Mouse (Mus musculus) limb, embryonic 15.5 days (tissue): ENCODE results near the gene 1110032A03Rik. TPM values are rescaled to one million over a fixed set of nuclear protein-coding genes. Genes with fewer than 3 reads are reported as not detected.
A peak's percentile ranks its signal among the peaks of the same experiment; 100 is the strongest.

ENCODE experiments used
- ATAC-seq: fragments of 200-750 bp; cut with Nextera tagmentation; 2 replicates; pipeline ENCODE4 v1.8.0; 2017; ENCODE audit warnings: low read depth, moderate TSS enrichment; ENCODE audit not compliant: insufficient number of reproducible peaks, low FRiP score, low TSS enrichment
- H3K27ac ChIP-seq: fragments of 300-500 bp; sonication (generic); 2 replicates; pipeline ENCODE4 v1.5.1; 2015; ENCODE audit warnings: moderate library complexity, mild to moderate bottlenecking, inconsistent platforms
- H3K27me3 ChIP-seq: fragments of 300-500 bp; sonication (generic); 2 replicates; pipeline ENCODE4 v1.6.1; 2015; ENCODE audit warnings: inconsistent platforms
- H3K36me3 ChIP-seq: fragments of 300-500 bp; sonication (generic); 2 replicates; pipeline ENCODE4 v1.6.1; 2015; ENCODE audit warnings: inconsistent platforms
- H3K4me1 ChIP-seq: fragments of 300-500 bp; sonication (generic); 2 replicates; pipeline ENCODE4 v1.6.1; 2015; ENCODE audit warnings: inconsistent platforms
- H3K4me2 ChIP-seq: fragments of 300-500 bp; sonication (generic); 2 replicates; pipeline ENCODE4 v1.6.1; 2015; ENCODE audit warnings: mild to moderate bottlenecking, inconsistent platforms
- H3K4me3 ChIP-seq: fragments of 300-500 bp; sonication (generic); 2 replicates; pipeline ENCODE4 v1.5.1; 2015; ENCODE audit warnings: mild to moderate bottlenecking, inconsistent platforms
- H3K9ac ChIP-seq: fragments of 300-500 bp; sonication (generic); 2 replicates; pipeline ENCODE4 v1.6.1; 2015; ENCODE audit warnings: inconsistent platforms
- H3K9me3 ChIP-seq: fragments of 300-500 bp; sonication (generic); 2 replicates; pipeline ENCODE4 v1.6.1; 2016; ENCODE audit warnings: inconsistent platforms
- WGBS: fragments of 180-500 bp; shearing (Covaris S2); methylation state at CpG from one replicate; pipeline ENCODE4 v1.1.7; 2015; 5-methylcytosine and 5-hydroxymethylcytosine counted together
- polyA plus RNA-seq: library from polyadenylated mRNA; unstranded; fragments of >200 nt; fragmentation: Nextera tagmentation; extraction: Ambion mirVana; gene quantifications from 2 replicates; pipeline ENCODE4 v1.2.1, GENCODE M21; 2015

Gene 1110032A03Rik
- polyA plus RNA-seq, 1 experiment from 2014 or later = 24.2 TPM

DNA sequence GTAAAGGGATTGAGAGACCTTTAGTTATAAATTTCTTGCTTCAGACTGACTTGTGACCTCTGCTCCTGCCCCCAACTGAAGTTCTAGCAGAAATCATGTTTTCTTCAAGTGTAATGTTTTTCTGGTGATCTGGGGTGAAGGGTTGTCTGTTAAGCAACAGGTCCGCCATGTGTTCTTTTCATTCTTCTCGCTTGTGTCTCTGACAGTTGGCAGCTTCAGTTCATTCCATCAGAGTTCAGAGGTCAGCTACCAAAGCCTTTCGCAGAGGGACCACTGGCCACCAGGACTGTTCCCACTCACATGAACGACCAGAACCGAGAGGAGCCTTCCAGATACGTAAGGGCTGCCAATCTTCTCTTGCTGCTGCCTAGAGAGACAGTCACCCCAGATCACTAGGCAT is 33.2 kb upstream of the 1110032A03Rik start:
- Histone ChIP-seq H3K4me1 (no peaks in the 10 kb centered on the region), H3K9me3 (no peaks in the 10 kb centered on the region), H3K9ac (no peak overlapping the region), H3K4me2 (no peak overlapping the region), H3K27me3 (no peaks in the 10 kb centered on the region), H3K36me3 (peaks cover 83% of the 10 kb centered on the region), H3K27ac (no peak overlapping the region), H3K4me3 (no peak overlapping the region)
- 88% methylated on average over 6 of the region's 6 CpGs for WGBS
- no peak for ATAC-seq

DNA sequence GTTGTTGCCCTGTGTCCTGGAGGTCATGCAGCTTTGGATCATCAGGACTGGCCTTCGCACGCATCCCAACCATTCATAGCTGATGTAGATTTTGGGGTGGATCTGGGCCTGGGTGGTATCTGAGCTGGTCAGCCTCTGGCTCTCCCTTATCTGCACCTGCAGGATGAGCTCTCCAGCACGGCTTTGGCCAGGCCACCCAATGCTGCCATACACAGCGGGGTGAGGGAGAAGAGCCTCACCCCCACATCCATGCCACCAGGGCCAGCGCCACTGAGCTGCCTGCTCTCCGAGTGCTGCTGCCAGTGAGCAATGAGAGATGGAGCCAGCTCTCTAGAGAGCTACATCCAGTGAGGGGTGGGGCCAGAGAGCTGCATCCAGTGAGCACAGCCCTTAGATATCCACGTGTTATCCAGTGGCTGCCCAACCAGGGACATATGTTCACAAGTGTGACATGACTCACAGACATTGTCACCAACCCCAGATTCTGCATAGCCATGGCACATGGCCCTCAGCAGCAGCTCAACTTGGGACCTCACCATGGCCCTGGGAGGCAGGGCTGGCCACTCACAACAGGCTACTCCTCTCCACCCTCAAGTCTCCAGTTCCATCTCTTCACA is 27.8 kb upstream of the 1110032A03Rik start:
- ATAC-seq = no peak
- no peak overlapping the region for H3K9ac ChIP-seq
- no peak overlapping the region for H3K27ac ChIP-seq
- H3K4me3 ChIP-seq = no peak overlapping the region
- no peaks in the 10 kb centered on the region for H3K9me3 ChIP-seq
- no peaks in the 10 kb centered on the region for H3K4me1 ChIP-seq
- no peak overlapping the region for H3K4me2 ChIP-seq
- H3K27me3 ChIP-seq = no peaks in the 10 kb centered on the region
- WGBS = 85% methylated on average over 7 of the region's 7 CpGs
- H3K36me3 ChIP-seq = peaks cover 78% of the 10 kb centered on the region

DNA sequence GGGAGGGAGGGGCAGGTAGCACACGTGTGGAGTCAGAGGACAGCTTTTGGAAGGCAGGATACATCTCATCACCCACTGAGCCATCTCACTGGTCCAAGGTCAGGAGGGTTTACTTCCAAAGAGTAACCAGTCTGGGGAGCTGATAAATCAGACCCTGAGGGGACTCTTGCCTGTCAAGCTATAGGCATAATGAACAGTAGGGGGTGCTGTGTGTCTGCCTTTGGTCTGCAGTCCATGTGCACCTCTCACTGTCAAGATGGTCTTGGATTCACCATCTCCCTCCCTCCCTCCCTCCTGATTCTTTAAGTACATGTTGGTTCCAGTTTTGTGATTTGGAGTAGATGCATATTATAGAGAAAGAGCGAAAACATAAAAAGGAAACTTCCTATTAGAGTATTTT is 25.7 kb upstream of the 1110032A03Rik start:
- WGBS = 58% methylated on average over 2 of the region's 2 CpGs
- ATAC-seq = no peak
- Histone ChIP-seq H3K27me3 (no peaks in the 10 kb centered on the region), H3K9me3 (no peaks in the 10 kb centered on the region), H3K4me1 (no peaks in the 10 kb centered on the region), H3K27ac (no peak overlapping the region), H3K4me2 (no peak overlapping the region), H3K4me3 (no peak overlapping the region), H3K36me3 (peaks cover 78% of the 10 kb centered on the region), H3K9ac (no peak overlapping the region)

DNA sequence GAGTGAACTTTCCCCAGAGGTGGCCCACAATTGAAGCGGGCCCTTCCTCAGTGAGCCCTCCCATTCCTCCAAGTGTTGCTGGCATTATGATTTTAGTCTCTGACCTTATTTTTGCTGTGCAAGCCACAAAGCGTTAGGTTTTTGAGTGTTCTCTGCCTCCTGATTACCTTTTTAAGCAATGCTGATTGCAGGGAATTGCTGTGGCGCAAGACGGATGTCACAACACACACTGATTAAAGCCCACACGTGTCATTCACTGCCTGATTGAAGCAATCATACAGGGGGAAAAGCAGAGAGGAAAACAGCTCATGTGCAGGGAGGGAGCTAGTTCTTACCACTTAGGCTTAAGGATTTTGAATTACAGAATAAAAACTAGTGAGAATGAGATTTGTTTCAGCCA is 23.0 kb upstream of the 1110032A03Rik start:
- Histone ChIP-seq H3K4me3 (no peak overlapping the region), H3K27ac (no peak overlapping the region), H3K36me3 (peaks cover 72% of the 10 kb centered on the region), H3K27me3 (no peaks in the 10 kb centered on the region), H3K4me2 (no peak overlapping the region), H3K4me1 (no peaks in the 10 kb centered on the region), H3K9ac (no peak overlapping the region), H3K9me3 (no peaks in the 10 kb centered on the region)
- ATAC-seq = no peak
- WGBS = 79% methylated on average over 5 of the region's 5 CpGs

DNA sequence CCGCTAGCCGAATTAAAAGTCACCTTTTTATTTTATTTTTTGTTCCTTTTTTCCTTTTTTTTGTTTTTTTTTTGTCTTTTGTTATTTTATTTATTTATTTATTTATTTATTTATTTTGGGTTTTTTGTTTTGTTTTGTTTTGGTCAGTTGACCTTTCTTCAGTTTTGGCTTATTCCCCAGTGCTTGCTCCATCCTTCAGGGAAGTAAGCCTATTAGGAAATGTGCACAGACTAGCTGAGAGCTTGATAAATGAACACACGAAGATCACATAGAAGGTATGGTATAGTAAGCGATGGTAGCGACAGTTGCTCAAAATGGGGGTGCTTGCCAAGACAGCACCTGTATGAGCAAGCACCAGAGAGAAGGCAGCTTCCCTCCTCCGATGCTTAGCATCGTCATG is 22.3 kb upstream of the 1110032A03Rik start:
- no peak for ATAC-seq
- no peak overlapping the region for H3K27ac ChIP-seq
- no peaks in the 10 kb centered on the region for H3K4me1 ChIP-seq
- H3K9ac ChIP-seq = no peak overlapping the region
- H3K9me3 ChIP-seq = no peaks in the 10 kb centered on the region
- peaks cover 67% of the 10 kb centered on the region for H3K36me3 ChIP-seq
- no peaks in the 10 kb centered on the region for H3K27me3 ChIP-seq
- no peak overlapping the region for H3K4me2 ChIP-seq
- no peak overlapping the region for H3K4me3 ChIP-seq
- 91% methylated on average over 7 of the region's 7 CpGs for WGBS

DNA sequence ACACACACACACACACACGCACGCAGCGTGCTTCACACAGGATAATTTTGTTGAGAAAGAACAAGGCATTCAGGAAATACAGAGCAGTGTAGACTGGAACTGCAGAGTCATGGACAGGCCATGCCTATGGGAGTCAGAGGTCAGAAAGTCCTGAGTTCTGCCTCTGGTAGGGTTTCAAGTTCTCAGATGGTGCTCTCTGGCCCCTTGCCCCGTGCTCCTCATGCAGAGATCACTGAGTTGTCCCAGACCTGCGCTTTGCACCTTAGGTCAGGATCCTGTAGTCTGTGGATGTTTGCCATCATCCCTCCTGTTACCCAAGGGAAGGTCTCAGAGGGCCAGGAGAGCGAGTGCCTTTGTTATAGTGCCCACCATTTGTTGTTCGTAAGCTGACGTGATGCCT is 21.5 kb upstream of the 1110032A03Rik start:
- H3K4me3 ChIP-seq = no peak overlapping the region
- no peak for ATAC-seq
- no peak overlapping the region for H3K9ac ChIP-seq
- no peaks in the 10 kb centered on the region for H3K27me3 ChIP-seq
- H3K4me1 ChIP-seq = no peaks in the 10 kb centered on the region
- WGBS = 85% methylated on average over 8 of the region's 8 CpGs
- H3K36me3 ChIP-seq = peaks cover 69% of the 10 kb centered on the region
- no peak overlapping the region for H3K27ac ChIP-seq
- H3K4me2 ChIP-seq = no peak overlapping the region
- no peaks in the 10 kb centered on the region for H3K9me3 ChIP-seq

DNA sequence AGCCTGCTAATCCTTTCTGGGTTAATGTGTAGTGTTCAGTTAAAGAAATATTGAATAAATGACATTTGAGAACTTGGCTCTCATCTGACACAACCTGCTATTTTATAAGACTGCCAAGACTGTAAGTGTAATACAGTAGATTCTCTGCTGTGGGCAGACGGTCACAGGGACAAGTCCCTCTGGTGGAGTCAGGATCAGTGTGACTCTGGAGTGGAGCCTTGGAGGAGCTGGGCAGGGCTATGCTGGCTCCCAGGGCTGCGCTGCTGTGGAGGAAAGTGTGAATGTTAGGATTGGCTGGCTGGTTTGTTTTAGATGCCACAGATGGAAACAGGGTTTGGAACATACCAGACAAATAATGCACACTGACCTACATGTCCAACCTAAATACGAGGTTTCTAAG is 19.9 kb upstream of the 1110032A03Rik start:
- no peak overlapping the region for H3K27ac ChIP-seq
- peaks cover 69% of the 10 kb centered on the region for H3K36me3 ChIP-seq
- H3K9me3 ChIP-seq = no peaks in the 10 kb centered on the region
- H3K4me2 ChIP-seq = no peak overlapping the region
- no peaks in the 10 kb centered on the region for H3K27me3 ChIP-seq
- no peaks in the 10 kb centered on the region for H3K4me1 ChIP-seq
- no peak overlapping the region for H3K9ac ChIP-seq
- no peak overlapping the region for H3K4me3 ChIP-seq
- 84% methylated on average over 3 of the region's 3 CpGs for WGBS
- ATAC-seq = no peak

DNA sequence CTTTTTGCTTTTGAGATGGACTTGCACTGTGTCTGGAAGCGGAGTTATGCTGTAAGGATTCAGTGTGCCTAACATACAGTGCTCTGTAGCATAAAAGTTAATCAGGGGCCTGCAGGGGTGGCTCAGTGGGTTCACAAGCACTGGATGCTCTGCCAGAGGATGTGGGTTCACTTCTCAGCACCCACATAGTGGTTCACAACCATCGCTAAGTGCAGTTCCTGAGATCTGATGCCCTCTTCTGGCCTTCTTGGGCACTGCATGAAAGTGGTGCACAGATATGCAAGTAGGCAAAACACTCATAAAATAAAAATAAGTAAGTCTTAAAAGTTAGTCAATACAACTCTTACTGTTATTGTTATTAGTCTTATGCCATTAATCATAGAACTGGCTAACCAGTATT is 6.8 kb upstream of the 1110032A03Rik start:
- Histone ChIP-seq H3K4me1 (no peaks in the 10 kb centered on the region), H3K27ac (no peak overlapping the region), H3K36me3 (peaks cover 75% of the 10 kb centered on the region), H3K9me3 (no peaks in the 10 kb centered on the region), H3K4me3 (no peak overlapping the region), H3K4me2 (no peak overlapping the region), H3K27me3 (no peaks in the 10 kb centered on the region), H3K9ac (no peak overlapping the region)
- 77% methylated on average over 2 of the region's 2 CpGs for WGBS
- no peak for ATAC-seq

DNA sequence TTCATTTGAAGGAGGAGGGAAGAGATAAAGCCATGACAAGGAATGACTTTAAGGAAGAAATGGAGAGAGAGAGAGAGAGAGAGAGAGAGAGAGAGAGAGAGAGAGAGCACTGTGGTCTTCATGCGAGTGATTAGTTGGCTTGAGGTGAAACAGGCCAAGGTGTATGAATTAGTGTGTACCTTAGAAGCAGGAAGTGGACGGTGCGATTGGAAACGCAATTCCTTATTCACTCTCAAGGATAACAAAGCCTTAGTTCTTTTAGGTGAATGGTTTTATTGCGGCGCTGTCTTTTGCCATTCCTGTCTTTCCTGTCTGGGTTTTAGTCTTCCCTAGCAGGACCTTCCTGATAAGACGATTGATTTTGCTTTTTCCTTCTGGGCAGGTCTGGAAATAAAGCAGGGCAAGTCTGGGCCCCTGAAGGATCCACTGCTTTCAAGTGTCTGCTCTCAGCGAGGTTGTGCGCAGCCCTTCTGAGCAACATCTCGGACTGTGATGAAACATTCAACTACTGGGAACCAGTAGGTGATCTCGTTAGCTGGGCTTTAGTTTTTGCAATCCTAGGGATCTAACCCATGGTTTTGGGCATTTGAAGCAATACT is 941 bp upstream of the 1110032A03Rik start:
- H3K27ac ChIP-seq = peak overlapping the region; percentile 90; the same call in 1 of the 2 replicates
- WGBS = 51% methylated on average over 11 of the region's 11 CpGs
- peaks cover 7% of the 10 kb centered on the region for H3K4me1 ChIP-seq
- no peaks in the 10 kb centered on the region for H3K27me3 ChIP-seq
- H3K9ac ChIP-seq = peak overlapping the region; percentile 94; the same call in 1 of the 2 replicates
- H3K36me3 ChIP-seq = peaks cover 31% of the 10 kb centered on the region
- ATAC-seq = no peak
- peak overlapping the region; percentile 91 for H3K4me3 ChIP-seq
- peak overlapping the region; percentile 76 for H3K4me2 ChIP-seq
- no peaks in the 10 kb centered on the region for H3K9me3 ChIP-seq

DNA sequence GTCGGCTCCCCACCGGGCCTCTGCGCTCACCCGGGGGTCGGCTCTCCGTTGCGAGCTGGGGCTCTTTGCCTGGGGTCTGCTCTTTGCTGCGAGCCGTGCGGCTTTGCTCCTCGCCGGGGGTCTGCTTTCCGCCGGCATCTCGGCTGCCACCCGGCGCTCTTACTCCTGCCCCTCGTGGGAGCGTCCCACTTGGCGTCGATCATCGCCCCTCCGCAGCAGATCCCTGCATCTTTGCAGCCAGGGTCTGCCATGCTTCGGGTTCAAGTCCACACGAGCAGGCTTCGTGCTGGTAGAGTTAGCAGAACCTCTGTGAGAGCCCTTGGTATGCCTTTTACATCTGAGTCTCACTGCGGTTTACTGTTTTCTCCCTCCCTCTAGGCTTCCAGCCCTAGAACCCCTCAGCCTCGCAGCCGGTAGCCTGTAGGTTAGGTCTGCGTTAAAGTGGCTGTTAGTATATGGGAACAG is 374 bp upstream of the 1110032A03Rik start:
- WGBS = under 1% methylated on average over 30 of the region's 30 CpGs
- Histone ChIP-seq H3K9me3 (no peaks in the 10 kb centered on the region), H3K4me3 (peak overlapping the region; percentile 91), H3K27me3 (no peaks in the 10 kb centered on the region), H3K4me2 (peak overlapping the region; percentile 76), H3K27ac (peak overlapping the region; percentile 90), H3K9ac (peak overlapping the region; percentile 94), H3K4me1 (peaks cover 7% of the 10 kb centered on the region), H3K36me3 (peaks cover 28% of the 10 kb centered on the region)
- ATAC-seq = no peak

DNA sequence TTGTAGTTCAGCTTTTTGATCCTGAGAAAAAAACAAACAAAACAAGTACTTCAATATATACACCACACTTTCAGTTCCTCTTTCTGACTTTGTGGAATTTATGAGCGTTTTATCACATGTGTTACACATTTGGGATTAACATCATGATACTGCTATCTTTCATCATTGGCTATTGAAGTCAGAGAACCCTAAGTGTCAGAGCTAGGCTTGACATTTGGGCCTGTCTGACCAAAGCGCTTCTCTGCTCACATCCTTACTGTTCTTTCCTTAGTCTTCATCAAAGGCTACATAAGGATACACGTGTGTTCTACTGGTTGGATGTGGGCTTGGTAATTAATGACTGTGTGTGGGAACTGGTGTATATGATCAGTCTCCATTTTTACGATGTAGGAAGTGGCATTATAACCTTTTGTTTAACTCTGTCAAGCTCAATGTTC is 1.3 kb downstream of the 1110032A03Rik start:
- Histone ChIP-seq H3K4me3 (0 out of 2 replicates have a peak overlapping the region, but pooled peaks have one; percentile 91), H3K27ac (no peak overlapping the region), H3K4me1 (peaks cover 12% of the 10 kb centered on the region), H3K4me2 (peak overlapping the region; percentile 76), H3K9me3 (no peaks in the 10 kb centered on the region), H3K9ac (no peak overlapping the region), H3K27me3 (no peaks in the 10 kb centered on the region), H3K36me3 (peaks cover 14% of the 10 kb centered on the region; the same call in 1 of the 2 replicates)
- no peak for ATAC-seq
- 59% methylated on average over 4 of the region's 4 CpGs for WGBS

DNA sequence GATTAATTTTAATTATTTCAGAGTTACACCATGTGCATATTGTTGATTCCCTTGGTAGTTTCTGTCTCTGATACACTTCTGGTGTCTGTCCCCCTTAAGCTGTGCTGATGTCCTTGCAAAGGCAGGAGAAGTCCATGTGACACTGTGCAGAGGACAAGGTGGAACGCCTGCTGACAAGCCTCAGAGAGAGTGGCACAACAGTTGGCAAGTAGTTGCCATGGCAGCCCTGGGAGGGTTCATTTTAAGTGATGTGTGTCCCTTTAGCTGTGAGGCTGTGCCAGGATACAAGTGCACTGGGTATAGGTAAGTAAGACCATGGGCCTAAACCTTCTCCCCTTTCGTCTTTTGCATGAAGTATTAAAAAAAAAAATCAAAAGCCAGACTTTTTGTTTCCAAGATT is 5.3 kb downstream of the 1110032A03Rik start:
- Histone ChIP-seq H3K4me2 (no peak overlapping the region), H3K36me3 (peaks cover 9% of the 10 kb centered on the region; the same call in 1 of the 2 replicates), H3K9me3 (no peaks in the 10 kb centered on the region), H3K27ac (no peak overlapping the region), H3K4me3 (no peak overlapping the region), H3K9ac (no peak overlapping the region), H3K4me1 (peaks cover 12% of the 10 kb centered on the region), H3K27me3 (no peaks in the 10 kb centered on the region)
- no peak for ATAC-seq
- 82% methylated on average over 2 of the region's 2 CpGs for WGBS
